Comparison of ENCODE assay signal across 8 mouse cellular contexts in genomic region chr3:89227307-89228179, GRCm38 (mm10). TPM values are rescaled to one million over a fixed set of nuclear protein-coding genes. Genes with fewer than 3 reads are reported as not detected.
A peak's percentile ranks its signal among the peaks of the same experiment; 100 is the strongest.
DNase-seq lines count a peak whose midpoint lies in the region; ATAC-seq lines count a peak whose summit lies in the region.

No protein-coding gene starts in this region.

- no peak overlapping the region for H3K27ac ChIP-seq in heart, embryonic 12.5 days (ENCODE audit: poor library complexity, severe bottlenecking)
- H3K27ac ChIP-seq in kidney, embryonic 14.5 days (ENCODE audit: low read depth, low read length): no peak overlapping the region; the same call in 1 of the 2 replicates
- peak overlapping the region; percentile 78 for H3K27ac ChIP-seq in limb, embryonic 15.5 days
- peak overlapping the region; percentile 86 for H3K27ac ChIP-seq in midbrain, embryonic 15.5 days
- H3K27ac ChIP-seq in stomach, embryonic 14.5 days (ENCODE audit: low read length): peak overlapping the region; percentile 77; the same call in 1 of the 2 replicates

- WGBS in heart, embryonic 12.5 days: 3% methylated on average over 41 of the region's 41 CpGs
- 4% methylated on average over 41 of the region's 41 CpGs for WGBS in kidney, embryonic 14.5 days
- WGBS in limb, embryonic 15.5 days: 5% methylated on average over 41 of the region's 41 CpGs
- WGBS in midbrain, embryonic 15.5 days: 2% methylated on average over 41 of the region's 41 CpGs
- WGBS in stomach, embryonic 14.5 days: 4% methylated on average over 41 of the region's 41 CpGs

- H3K36me3 ChIP-seq in heart, embryonic 12.5 days: 0 out of 2 replicates have a peak, but pooled peaks cover 6% of the 10 kb centered on the region
- peaks cover 3% of the 10 kb centered on the region; the same call in 1 of the 2 replicates for H3K36me3 ChIP-seq in kidney, embryonic 14.5 days (ENCODE audit: control insufficient read depth, insufficient read depth, low read length)
- peaks cover 26% of the 10 kb centered on the region for H3K36me3 ChIP-seq in limb, embryonic 15.5 days
- no peaks in the 10 kb centered on the region for H3K36me3 ChIP-seq in midbrain, embryonic 15.5 days (replicated peaks)
- H3K36me3 ChIP-seq in stomach, embryonic 14.5 days (ENCODE audit: control insufficient read depth, insufficient read depth, low read length): no peaks in the 10 kb centered on the region

- H3K27me3 ChIP-seq in heart, embryonic 12.5 days (replicated peaks): peaks cover 59% of the 10 kb centered on the region
- no peaks in the 10 kb centered on the region for H3K27me3 ChIP-seq in kidney, embryonic 14.5 days (ENCODE audit: control insufficient read depth, insufficient read depth, low read length)
- H3K27me3 ChIP-seq in limb, embryonic 15.5 days: no peaks in the 10 kb centered on the region
- no peaks in the 10 kb centered on the region for H3K27me3 ChIP-seq in midbrain, embryonic 15.5 days (replicated peaks)
- H3K27me3 ChIP-seq in stomach, embryonic 14.5 days (ENCODE audit: control insufficient read depth, insufficient read depth, low read length): no peaks in the 10 kb centered on the region

- H3K9me3 ChIP-seq in heart, embryonic 12.5 days (replicated peaks): no peaks in the 10 kb centered on the region
- H3K9me3 ChIP-seq in kidney, embryonic 14.5 days (ENCODE audit: control insufficient read depth, low read length): no peaks in the 10 kb centered on the region
- no peaks in the 10 kb centered on the region for H3K9me3 ChIP-seq in limb, embryonic 15.5 days
- no peaks in the 10 kb centered on the region for H3K9me3 ChIP-seq in midbrain, embryonic 15.5 days
- H3K9me3 ChIP-seq in stomach, embryonic 14.5 days (ENCODE audit: control insufficient read depth, low read depth, low read length): no peaks in the 10 kb centered on the region

- peak overlapping the region; percentile 62 for H3K9ac ChIP-seq in heart, embryonic 12.5 days
- peak overlapping the region; percentile 54 for H3K9ac ChIP-seq in kidney, embryonic 14.5 days (ENCODE audit: low read depth, low read length)
- peak overlapping the region; percentile 23; the same call in 1 of the 2 replicates for H3K9ac ChIP-seq in limb, embryonic 15.5 days
- peak overlapping the region; percentile 52 for H3K9ac ChIP-seq in midbrain, embryonic 15.5 days
- H3K9ac ChIP-seq in stomach, embryonic 14.5 days (replicated peaks; ENCODE audit: low read depth, low read length): peak overlapping the region; percentile 30; the same call in 1 of the 2 replicates

- peaks cover 24% of the 10 kb centered on the region for H3K4me1 ChIP-seq in heart, embryonic 12.5 days (replicated peaks)
- peaks cover 23% of the 10 kb centered on the region; the same call in 1 of the 2 replicates for H3K4me1 ChIP-seq in kidney, embryonic 14.5 days (ENCODE audit: control insufficient read depth, insufficient read depth, low read length)
- peaks cover 33% of the 10 kb centered on the region for H3K4me1 ChIP-seq in limb, embryonic 15.5 days
- H3K4me1 ChIP-seq in midbrain, embryonic 15.5 days: peaks cover 60% of the 10 kb centered on the region
- H3K4me1 ChIP-seq in stomach, embryonic 14.5 days (ENCODE audit: control insufficient read depth, insufficient read depth, low read length): peaks cover 19% of the 10 kb centered on the region

- peak; percentile 73 for DNase-seq in 416B (ENCODE audit: low read depth)
- peak; percentile 91 for DNase-seq in adrenal gland, adult 2 months

- H3K4me2 ChIP-seq in heart, embryonic 12.5 days: peak overlapping the region; percentile 85
- H3K4me2 ChIP-seq in kidney, embryonic 14.5 days (replicated peaks; ENCODE audit: low read depth, low read length): peak overlapping the region; percentile 87
- H3K4me2 ChIP-seq in limb, embryonic 15.5 days: peak overlapping the region; percentile 64
- peak overlapping the region; percentile 65 for H3K4me2 ChIP-seq in midbrain, embryonic 15.5 days
- H3K4me2 ChIP-seq in stomach, embryonic 14.5 days (replicated peaks; ENCODE audit: low read depth, low read length): peak overlapping the region; percentile 86

- peak overlapping the region; percentile 54 for H3K4me3 ChIP-seq in heart, embryonic 12.5 days
- H3K4me3 ChIP-seq in kidney, embryonic 14.5 days (ENCODE audit: low read length): peak overlapping the region; percentile 40
- peak overlapping the region; percentile 43 for H3K4me3 ChIP-seq in limb, embryonic 15.5 days
- peak overlapping the region; percentile 37 for H3K4me3 ChIP-seq in midbrain, embryonic 15.5 days
- H3K4me3 ChIP-seq in stomach, embryonic 14.5 days (ENCODE audit: low read depth, low read length): peak overlapping the region; percentile 35

- ATAC-seq in erythroblast, adult 5-6 weeks (replicated peaks; ENCODE audit: low FRiP score, poor library complexity, severe bottlenecking): 0 out of 2 replicates have a peak, but pooled peaks have one; percentile 8
- ATAC-seq in heart, embryonic 12.5 days (ENCODE audit: insufficient number of reproducible peaks, low FRiP score): peak; percentile 71
- ATAC-seq in kidney, embryonic 14.5 days (ENCODE audit: low FRiP score, low TSS enrichment): peak; percentile 77
- ATAC-seq in limb, embryonic 15.5 days (ENCODE audit: insufficient number of reproducible peaks, low FRiP score, low TSS enrichment, low read depth): peak; percentile 90
- ATAC-seq in midbrain, embryonic 15.5 days (replicated peaks): peak; percentile 78
- peak; percentile 79 for ATAC-seq in stomach, embryonic 14.5 days (ENCODE audit: insufficient number of reproducible peaks, insufficient read depth, low FRiP score, low read depth)

RNA-seq across cellular contexts. Expression of gene Mtx1, which starts 0.7 kb away (rescaled TPM):
- 100 to 1,000 TPM; 150 to 174 TPM for total RNA-seq in adrenal gland, adult 2 months (2021)
- polyA plus RNA-seq in adrenal gland, adult 2 months (2012; rRNA removed): 252 and 300 TPM in 2 replicates
- total RNA-seq in erythroblast, adult 5-6 weeks (2015; ENCODE audit: low replicate concordance): 4.0 and 13.4 TPM in 2 replicates
- 8.6 and 13.4 TPM in 2 replicates for total RNA-seq in erythroblast, adult 5-6 weeks (2017; ENCODE audit: low replicate concordance)
- 123 and 127 TPM in 2 replicates for polyA plus RNA-seq in heart, embryonic 12.5 days (2016; fragmentation: Nextera tagmentation; extraction: Ambion mirVana)
- 217 and 259 TPM in 2 replicates for polyA plus RNA-seq in kidney, embryonic 14.5 days (2014; fragmentation: Nextera tagmentation; extraction: Ambion mirVana)
- 156 and 180 TPM in 2 replicates for polyA plus RNA-seq in limb, embryonic 15.5 days (2015; fragmentation: Nextera tagmentation; extraction: Ambion mirVana)
- 159 and 161 TPM in 2 replicates for polyA plus RNA-seq in midbrain, embryonic 15.5 days (2015; fragmentation: Nextera tagmentation; extraction: Ambion mirVana)
- 182 and 196 TPM in 2 replicates for polyA plus RNA-seq in stomach, embryonic 14.5 days (2014; fragmentation: Nextera tagmentation; extraction: Ambion mirVana)

RNA-seq across cellular contexts. Expression of gene Muc1, which starts 1.3 kb away (rescaled TPM):
- total RNA-seq in adrenal gland, adult 2 months (2021): under 1 TPM; 0.24 to 0.32 TPM
- 0.53 and 0.85 TPM in 2 replicates for polyA plus RNA-seq in adrenal gland, adult 2 months (2012; rRNA removed)
- not detected in 2 replicates for total RNA-seq in erythroblast, adult 5-6 weeks (2015; ENCODE audit: low replicate concordance)
- not detected in 2 replicates for total RNA-seq in erythroblast, adult 5-6 weeks (2017; ENCODE audit: low replicate concordance)
- 0.48 TPM in 1 of 2 replicates, not detected in the other for polyA plus RNA-seq in heart, embryonic 12.5 days (2016; fragmentation: Nextera tagmentation; extraction: Ambion mirVana)
- 8.0 and 13.6 TPM in 2 replicates for polyA plus RNA-seq in kidney, embryonic 14.5 days (2014; fragmentation: Nextera tagmentation; extraction: Ambion mirVana)
- polyA plus RNA-seq in limb, embryonic 15.5 days (2015; fragmentation: Nextera tagmentation; extraction: Ambion mirVana): 0.64 and 0.68 TPM in 2 replicates
- polyA plus RNA-seq in midbrain, embryonic 15.5 days (2015; fragmentation: Nextera tagmentation; extraction: Ambion mirVana): 0.93 and 1.3 TPM in 2 replicates
- polyA plus RNA-seq in stomach, embryonic 14.5 days (2014; fragmentation: Nextera tagmentation; extraction: Ambion mirVana): 56.3 and 58.2 TPM in 2 replicates

RNA-seq across cellular contexts. Expression of gene Thbs3, which starts 12.6 kb away (rescaled TPM):
- total RNA-seq in adrenal gland, adult 2 months (2021): 10 to 100 TPM in 1 of 2 experiments, 1 to 10 TPM in 1; 8.9 to 10.1 TPM
- polyA plus RNA-seq in adrenal gland, adult 2 months (2012; rRNA removed): 10.1 and 10.2 TPM in 2 replicates
- not detected in 2 replicates for total RNA-seq in erythroblast, adult 5-6 weeks (2015; ENCODE audit: low replicate concordance)
- 1.7 TPM in 1 of 2 replicates, not detected in the other for total RNA-seq in erythroblast, adult 5-6 weeks (2017; ENCODE audit: low replicate concordance)
- 16.2 and 18.7 TPM in 2 replicates for polyA plus RNA-seq in heart, embryonic 12.5 days (2016; fragmentation: Nextera tagmentation; extraction: Ambion mirVana)
- polyA plus RNA-seq in kidney, embryonic 14.5 days (2014; fragmentation: Nextera tagmentation; extraction: Ambion mirVana): 12.5 and 13.2 TPM in 2 replicates
- 94.0 and 116 TPM in 2 replicates for polyA plus RNA-seq in limb, embryonic 15.5 days (2015; fragmentation: Nextera tagmentation; extraction: Ambion mirVana)
- 58.7 and 58.8 TPM in 2 replicates for polyA plus RNA-seq in midbrain, embryonic 15.5 days (2015; fragmentation: Nextera tagmentation; extraction: Ambion mirVana)
- polyA plus RNA-seq in stomach, embryonic 14.5 days (2014; fragmentation: Nextera tagmentation; extraction: Ambion mirVana): 24.2 and 26.4 TPM in 2 replicates

RNA-seq across cellular contexts. Expression of gene Krtcap2, which starts 18.2 kb away (rescaled TPM):
- total RNA-seq in adrenal gland, adult 2 months (2021): 100 to 1,000 TPM; 143 to 163 TPM
- polyA plus RNA-seq in adrenal gland, adult 2 months (2012; rRNA removed): 433 and 437 TPM in 2 replicates
- 47.0 and 49.8 TPM in 2 replicates for total RNA-seq in erythroblast, adult 5-6 weeks (2015; ENCODE audit: low replicate concordance)
- 17.8 and 31.8 TPM in 2 replicates for total RNA-seq in erythroblast, adult 5-6 weeks (2017; ENCODE audit: low replicate concordance)
- 243 and 262 TPM in 2 replicates for polyA plus RNA-seq in heart, embryonic 12.5 days (2016; fragmentation: Nextera tagmentation; extraction: Ambion mirVana)
- 321 and 407 TPM in 2 replicates for polyA plus RNA-seq in kidney, embryonic 14.5 days (2014; fragmentation: Nextera tagmentation; extraction: Ambion mirVana)
- polyA plus RNA-seq in limb, embryonic 15.5 days (2015; fragmentation: Nextera tagmentation; extraction: Ambion mirVana): 307 and 334 TPM in 2 replicates
- 177 and 185 TPM in 2 replicates for polyA plus RNA-seq in midbrain, embryonic 15.5 days (2015; fragmentation: Nextera tagmentation; extraction: Ambion mirVana)
- polyA plus RNA-seq in stomach, embryonic 14.5 days (2014; fragmentation: Nextera tagmentation; extraction: Ambion mirVana): 297 and 314 TPM in 2 replicates

RNA-seq across cellular contexts. Expression of gene Trim46, which starts 18.6 kb away (rescaled TPM):
- total RNA-seq in adrenal gland, adult 2 months (2021): 1 to 10 TPM; 1.9 to 2.3 TPM
- polyA plus RNA-seq in adrenal gland, adult 2 months (2012; rRNA removed): 6.0 and 9.1 TPM in 2 replicates
- not detected in 2 replicates for total RNA-seq in erythroblast, adult 5-6 weeks (2015; ENCODE audit: low replicate concordance)
- not detected in 2 replicates for total RNA-seq in erythroblast, adult 5-6 weeks (2017; ENCODE audit: low replicate concordance)
- polyA plus RNA-seq in heart, embryonic 12.5 days (2016; fragmentation: Nextera tagmentation; extraction: Ambion mirVana): 0.89 and 1.1 TPM in 2 replicates
- polyA plus RNA-seq in kidney, embryonic 14.5 days (2014; fragmentation: Nextera tagmentation; extraction: Ambion mirVana): 2.8 and 3.6 TPM in 2 replicates
- polyA plus RNA-seq in limb, embryonic 15.5 days (2015; fragmentation: Nextera tagmentation; extraction: Ambion mirVana): 4.0 and 4.7 TPM in 2 replicates
- 95.9 and 97.9 TPM in 2 replicates for polyA plus RNA-seq in midbrain, embryonic 15.5 days (2015; fragmentation: Nextera tagmentation; extraction: Ambion mirVana)
- polyA plus RNA-seq in stomach, embryonic 14.5 days (2014; fragmentation: Nextera tagmentation; extraction: Ambion mirVana): 4.9 and 5.1 TPM in 2 replicates

Comparison
In these comparisons a context has a peak if more than half of its experiments do, and no peak if none do; other contexts are left out.
1. ATAC-seq: peak in every context shown above with its lines; median percentile 90 in limb, embryonic 15.5 days; 79 in stomach, embryonic 14.5 days; 78 in midbrain, embryonic 15.5 days; 77 in kidney, embryonic 14.5 days; 71 in heart, embryonic 12.5 days; 8 in erythroblast, adult 5-6 weeks.
2. H3K27ac ChIP-seq: peak in limb, embryonic 15.5 days (single experiment), midbrain, embryonic 15.5 days (single experiment) and stomach, embryonic 14.5 days (single experiment); none in heart, embryonic 12.5 days (single experiment) and kidney, embryonic 14.5 days (single experiment).
3. Peak in every context shown above with its lines, with median percentiles within 50 percentile points of each other: H3K4me2 ChIP-seq, H3K4me3 ChIP-seq and H3K9ac ChIP-seq.